Mouse (Mus musculus) thymus, adult 2 months (tissue): ENCODE results near the gene Phf1.

Source experiments
- CTCF ChIP-seq: fragments of 200-500 bp; IDR thresholded peaks from 2 replicates; pipeline ENCODE4 v1.5.1; 2012; ENCODE audit warnings: mild to moderate bottlenecking, control low read depth, low read length, moderate library complexity, borderline replicate concordance; ENCODE audit not compliant: control insufficient read depth, poor library complexity, insufficient read depth; ENCODE audit errors: extremely low read depth
- POLR2A ChIP-seq: fragments of 200-500 bp; IDR thresholded peaks from 2 replicates; pipeline ENCODE4 v1.6.1; 2012; ENCODE audit warnings: mild to moderate bottlenecking, low read length, control low read depth, moderate library complexity; ENCODE audit not compliant: control insufficient read depth, poor library complexity, insufficient read depth; ENCODE audit errors: extremely low read depth

DNA sequence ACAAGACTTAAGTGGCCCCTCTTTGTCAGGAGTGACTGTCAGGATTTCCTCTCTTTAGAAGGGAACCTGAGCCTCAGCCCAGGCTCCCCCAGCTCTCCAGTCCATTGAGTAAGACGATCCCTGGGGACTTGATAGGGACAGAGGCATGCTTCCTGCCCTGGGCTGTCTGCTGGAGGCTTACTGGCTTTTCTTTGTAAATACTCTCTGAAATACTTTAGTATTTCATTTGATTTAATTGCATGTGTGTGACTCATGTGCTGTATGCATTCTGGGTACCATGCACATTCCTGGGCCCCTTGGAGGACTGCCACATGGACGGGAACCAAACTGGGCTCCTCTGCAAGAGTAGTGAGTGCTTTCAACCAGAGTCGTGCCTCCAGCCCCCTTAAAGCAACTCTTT, 44.9 kb upstream of the Phf1 start:
- no peak for TF ChIP-seq POLR2A
- no peak for TF ChIP-seq CTCF
